Mouse (Mus musculus) kidney, postnatal 0 days (tissue): ENCODE results near the gene Milr1. TPM values are rescaled to one million over a fixed set of nuclear protein-coding genes. Genes with fewer than 3 reads are reported as not detected.
A peak's percentile ranks its signal among the peaks of the same experiment; 100 is the strongest.

Experiments used
- ATAC-seq: fragments of 200-750 bp; cut with Nextera tagmentation; replicated peaks from 2 replicates; pipeline ENCODE4 v1.8.0; 2017; ENCODE audit warnings: low read depth, moderate number of reproducible peaks, moderate TSS enrichment, moderate library complexity; ENCODE audit not compliant: low FRiP score
- DNase-seq: peaks from one replicate; pipeline ENCODE4 v3.0.0-alpha.2; 2016; ENCODE audit warnings: low spot score
- H3K27ac ChIP-seq: fragments of 300-500 bp; sonication (generic); 2 replicates; pipeline ENCODE4 v1.5.1; 2014; ENCODE audit warnings: mild to moderate bottlenecking
- H3K27me3 ChIP-seq: fragments of 300-500 bp; sonication (generic); 2 replicates; pipeline ENCODE4 v1.6.1; 2014; ENCODE audit warnings: low read length, mixed read lengths; ENCODE audit not compliant: insufficient read depth
- H3K36me3 ChIP-seq: fragments of 300-500 bp; sonication (generic); 2 replicates; pipeline ENCODE4 v1.6.1; 2014; ENCODE audit warnings: low read length, mixed read lengths; ENCODE audit not compliant: insufficient read depth
- H3K4me1 ChIP-seq: fragments of 300-500 bp; sonication (generic); replicated peaks from 2 replicates; pipeline ENCODE4 v1.6.1; 2014; ENCODE audit warnings: antibody characterized with exemption, low read length, mixed read lengths; ENCODE audit not compliant: insufficient read depth
- H3K4me2 ChIP-seq: fragments of 300-500 bp; sonication (generic); 2 replicates; pipeline ENCODE4 v1.6.1; 2014; ENCODE audit warnings: mild to moderate bottlenecking, low read length, moderate library complexity, mixed read lengths
- H3K4me3 ChIP-seq: fragments of 300-500 bp; sonication (generic); replicated peaks from 2 replicates; pipeline ENCODE4 v1.5.1; 2014; ENCODE audit warnings: low read depth, low read length
- H3K9ac ChIP-seq: fragments of 300-500 bp; sonication (generic); 2 replicates; pipeline ENCODE4 v1.6.1; 2014; ENCODE audit warnings: low read depth, low read length
- H3K9me3 ChIP-seq: fragments of 300-500 bp; sonication (generic); replicated peaks from 2 replicates; pipeline ENCODE4 v1.6.1; 2016; ENCODE audit warnings: low read length, inconsistent platforms, mixed read lengths
- CTCF ChIP-seq: IDR thresholded peaks from 2 replicates; pipeline ENCODE4 v1.5.1; 2016; ENCODE audit warnings: antibody characterized with exemption, low read depth, mild to moderate bottlenecking, moderate library complexity
- WGBS: fragments of 180-500 bp; shearing (Covaris S2); extraction: QIAGEN DNeasy Blood & Tissue Kit; methylation state at CpG from one replicate; pipeline ENCODE4 v1.1.7; 2014; 5-methylcytosine and 5-hydroxymethylcytosine counted together
- polyA plus RNA-seq: library from polyadenylated mRNA; unstranded; fragments of >200 nt; fragmentation: Nextera tagmentation; extraction: Ambion mirVana; gene quantifications from 2 replicates; pipeline ENCODE4 v1.2.1, GENCODE M21; 2015

Gene Milr1
- polyA plus RNA-seq, 1 experiment from 2014 or later = 0.78 TPM

DNA sequence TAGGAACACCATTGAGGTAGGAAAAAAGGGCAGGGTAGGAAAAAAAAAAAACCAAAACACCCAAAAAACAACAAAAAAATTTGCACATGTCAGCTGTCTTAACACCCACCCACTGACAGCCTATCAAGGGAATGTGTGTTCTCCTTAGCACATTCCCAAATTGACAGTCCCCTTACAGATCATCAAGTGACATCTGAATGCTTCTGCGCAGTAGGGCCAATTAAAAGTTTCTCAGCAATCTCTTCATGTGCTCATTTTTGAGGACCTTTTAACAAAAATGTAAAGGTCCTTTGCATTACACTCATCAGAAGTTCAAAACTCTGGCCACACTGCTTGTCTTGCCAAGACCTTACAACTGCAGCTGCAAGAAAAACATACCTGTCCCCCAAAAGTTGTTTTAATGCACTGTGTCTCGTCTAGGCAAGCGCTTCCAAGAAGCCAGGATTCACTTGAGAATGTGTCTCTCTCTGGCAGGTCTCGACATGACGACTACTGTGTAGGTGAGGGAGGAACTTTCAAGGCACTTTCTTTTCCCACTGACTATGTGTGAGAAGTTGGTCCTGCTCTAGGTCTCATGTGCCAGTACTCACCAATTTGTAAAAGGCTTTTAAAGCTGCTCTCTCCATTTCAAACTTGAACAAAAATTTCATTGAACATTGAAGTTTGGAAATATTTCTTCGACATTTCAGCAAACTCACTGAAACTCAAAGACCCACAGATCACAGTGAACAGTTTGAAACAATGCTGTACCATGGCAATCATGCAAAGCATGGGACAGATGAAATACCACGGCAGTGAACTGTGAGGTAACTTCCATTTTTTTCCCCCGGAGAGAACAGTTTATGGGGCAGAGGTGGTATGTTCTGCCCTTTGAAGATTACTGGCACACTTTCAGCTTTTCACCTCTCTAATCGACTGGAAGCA, 32.1 kb downstream of the Milr1 start:
- Histone ChIP-seq H3K4me3 (no peak overlapping the region), H3K27me3 (no peaks in the 10 kb centered on the region), H3K4me1 (no peaks in the 10 kb centered on the region), H3K4me2 (no peak overlapping the region), H3K36me3 (peaks cover 41% of the 10 kb centered on the region), H3K27ac (no peak overlapping the region), H3K9me3 (no peaks in the 10 kb centered on the region), H3K9ac (no peak overlapping the region)
- DNase-seq = no peak
- no peak for ATAC-seq
- WGBS = 73% methylated on average over 9 of the region's 9 CpGs
- no peak for TF ChIP-seq CTCF

DNA sequence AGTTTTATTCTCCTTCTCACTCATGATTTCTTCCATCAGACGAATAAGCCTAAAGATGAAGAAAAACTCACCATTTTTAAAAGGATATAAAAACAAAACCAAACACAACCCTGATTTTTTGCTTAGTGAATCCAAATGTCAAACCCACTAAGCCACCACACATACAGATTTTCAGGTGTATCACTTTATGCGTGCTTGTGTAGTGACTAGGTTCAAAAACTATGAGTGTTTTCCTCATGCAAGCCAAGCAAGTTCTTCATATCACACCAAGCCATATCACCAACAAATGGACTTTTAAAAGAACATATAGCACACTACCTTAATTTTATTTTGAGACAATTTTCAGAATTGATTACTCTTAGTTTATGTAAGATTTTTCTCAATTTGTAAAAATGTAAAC, 33.5 kb downstream of the Milr1 start:
- Histone ChIP-seq H3K27ac (no peak overlapping the region), H3K4me3 (no peak overlapping the region), H3K4me2 (no peak overlapping the region), H3K36me3 (peaks cover 41% of the 10 kb centered on the region), H3K9me3 (no peaks in the 10 kb centered on the region), H3K9ac (no peak overlapping the region), H3K27me3 (no peaks in the 10 kb centered on the region), H3K4me1 (no peaks in the 10 kb centered on the region)
- TF ChIP-seq CTCF = no peak
- ATAC-seq (no peak), DNase-seq (no peak)
- WGBS = 84% methylated on average over 2 of the region's 2 CpGs

DNA sequence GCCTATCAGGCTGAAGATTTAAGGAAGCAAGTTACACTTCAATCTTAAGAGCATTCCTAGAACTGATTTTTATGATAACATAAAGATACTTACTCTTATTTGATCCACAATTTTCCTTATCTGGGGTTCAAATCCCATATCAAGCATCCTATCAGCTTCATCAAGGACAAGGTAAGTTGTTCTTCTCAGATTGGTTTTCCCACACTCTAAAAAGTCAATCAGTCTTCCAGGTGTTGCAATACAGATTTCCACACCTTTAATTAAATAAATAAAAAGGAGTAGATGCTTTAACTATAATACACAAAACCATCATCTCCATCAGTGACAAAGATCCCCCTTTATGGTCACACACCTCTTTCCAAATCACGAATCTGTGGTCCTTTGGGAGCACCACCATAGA, 34.0 kb downstream of the Milr1 start:
- peak overlapping the region; percentile 66; the same call in 1 of the 2 replicates for H3K4me2 ChIP-seq
- TF ChIP-seq CTCF = no peak
- no peak overlapping the region for H3K4me3 ChIP-seq
- H3K27me3 ChIP-seq = no peaks in the 10 kb centered on the region
- DNase-seq (no peak), ATAC-seq (no peak)
- H3K9ac ChIP-seq = no peak overlapping the region
- no peaks in the 10 kb centered on the region for H3K4me1 ChIP-seq
- no peaks in the 10 kb centered on the region for H3K9me3 ChIP-seq
- peaks cover 41% of the 10 kb centered on the region for H3K36me3 ChIP-seq
- H3K27ac ChIP-seq = no peak overlapping the region
- 63% methylated on average over 1 of the region's 1 CpGs for WGBS

DNA sequence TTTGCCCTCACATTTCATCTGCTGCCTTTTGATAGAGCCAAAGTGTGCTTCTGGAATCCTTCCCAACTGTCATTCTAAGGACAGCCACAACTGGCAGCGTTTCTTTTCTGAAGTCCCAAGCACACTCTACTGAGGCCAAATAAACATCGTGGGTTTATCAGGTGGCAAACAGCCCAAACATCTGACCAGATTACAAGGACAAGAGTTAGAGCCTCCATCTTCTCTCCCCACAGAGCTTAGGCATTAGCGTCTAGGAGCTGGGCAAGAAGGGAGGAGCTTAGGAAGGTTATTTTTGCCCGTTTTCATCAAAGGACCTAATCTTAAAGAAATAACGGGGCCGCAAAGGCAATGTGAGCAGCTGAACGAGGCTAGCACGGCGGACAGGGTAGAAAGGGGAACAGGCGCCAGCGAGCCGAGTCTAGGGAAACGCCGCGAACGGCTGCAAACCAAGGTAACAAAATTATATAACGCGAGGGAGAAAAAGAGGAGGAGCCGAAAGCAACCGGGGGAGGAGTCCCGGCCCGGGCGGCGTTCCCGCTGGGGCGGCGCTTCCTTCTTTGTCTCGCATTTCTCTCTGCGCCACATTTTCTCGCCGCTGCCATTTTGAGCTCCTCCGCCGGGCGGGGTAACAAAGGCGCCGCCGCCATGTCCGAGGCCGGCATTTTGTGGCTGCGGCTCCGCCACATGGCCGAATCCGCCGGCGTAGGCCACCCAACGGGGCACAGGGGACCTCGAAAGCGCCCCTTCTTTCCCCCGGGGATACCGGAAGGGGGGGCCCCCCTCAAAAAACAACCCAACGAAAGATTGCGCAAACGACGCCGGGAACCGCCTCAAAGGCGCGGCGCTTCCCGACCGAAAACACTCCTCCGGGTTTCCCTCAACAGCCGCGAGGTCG, 36.4 kb downstream of the Milr1 start:
- H3K27ac ChIP-seq = peak overlapping the region; percentile 99
- peak overlapping the region; percentile 96 for H3K9ac ChIP-seq
- H3K9me3 ChIP-seq = no peaks in the 10 kb centered on the region
- H3K27me3 ChIP-seq = no peaks in the 10 kb centered on the region
- DNase-seq = peak; percentile 95
- peak overlapping the region; percentile 66 for H3K4me2 ChIP-seq
- under 1% methylated on average over 64 of the region's 65 CpGs for WGBS
- peak overlapping the region; percentile 95 for H3K4me3 ChIP-seq
- peaks cover 37% of the 10 kb centered on the region for H3K36me3 ChIP-seq
- ATAC-seq = peak; percentile 26
- H3K4me1 ChIP-seq = no peaks in the 10 kb centered on the region
- no peak for TF ChIP-seq CTCF

DNA sequence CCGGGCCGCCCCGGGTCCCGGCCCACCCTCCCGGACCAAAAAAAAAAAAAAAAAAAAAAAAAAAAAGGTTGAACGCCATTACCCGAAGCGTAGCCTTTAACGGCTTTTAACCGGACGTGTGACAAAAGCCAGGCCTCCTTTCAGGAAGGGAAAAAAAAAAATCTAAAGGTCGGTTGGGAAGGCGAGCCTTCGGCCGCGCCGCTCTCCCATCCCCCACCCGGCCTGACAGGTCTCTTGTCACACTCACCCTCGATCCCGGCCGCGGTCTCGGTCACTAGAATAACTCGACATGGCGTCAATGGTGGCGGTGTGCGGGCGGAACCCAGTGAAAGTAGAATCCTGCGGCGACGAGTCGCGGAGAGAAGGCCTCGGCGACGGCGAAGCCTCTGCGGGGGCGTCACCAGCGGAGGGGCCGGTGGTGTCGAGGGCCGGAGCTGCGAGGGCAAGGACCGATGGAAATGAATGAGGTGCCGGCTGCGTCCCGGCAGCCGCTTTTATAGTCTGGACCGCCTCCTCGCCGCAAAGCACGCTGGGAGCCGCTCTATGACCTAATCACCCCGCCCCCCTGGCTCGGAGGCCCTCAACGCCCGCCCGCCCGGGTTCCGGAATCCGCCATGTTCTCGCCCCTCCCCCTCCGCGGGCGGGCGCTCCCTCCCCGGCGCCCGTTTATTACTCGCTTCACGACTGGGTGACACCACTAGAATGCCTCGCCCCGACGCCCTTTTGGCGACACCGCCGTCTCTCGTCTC, 37.2 kb downstream of the Milr1 start:
- no peaks in the 10 kb centered on the region for H3K9me3 ChIP-seq

More for the DNA sequence above, 37.2 kb downstream of the Milr1 start:
- H3K4me3 ChIP-seq = peak overlapping the region; percentile 95
- WGBS = under 1% methylated on average over 62 of the region's 79 CpGs
- H3K9ac ChIP-seq = peak overlapping the region; percentile 96
- no peaks in the 10 kb centered on the region for H3K4me1 ChIP-seq
- H3K4me2 ChIP-seq = peak overlapping the region; percentile 85
- TF ChIP-seq CTCF = no peak
- peak overlapping the region; percentile 99 for H3K27ac ChIP-seq
- DNase-seq (peak; percentile 99), ATAC-seq (peak; percentile 74)
- H3K27me3 ChIP-seq = no peaks in the 10 kb centered on the region
- peaks cover 32% of the 10 kb centered on the region for H3K36me3 ChIP-seq
